Mouse (Mus musculus): Measurements from ENCODE around the gene Pgm2l1. TPM values are rescaled to one million over a fixed set of nuclear protein-coding genes. Genes with fewer than 3 reads are reported as not detected.

Gene Pgm2l1
- polyA plus RNA-seq, 1 experiment: 0.90 TPM

- H3K36me3 ChIP-seq (ENCODE audit: control insufficient read depth, insufficient read depth): no peaks in the 10 kb centered on the region
- TF ChIP-seq MAX (IDR thresholded peaks at IDR 0.05) (no peak), FOSL1 (IDR thresholded peaks at IDR 0.05; ENCODE audit: insufficient read depth, low read length, poor library complexity, severe bottlenecking) (no peak), CTCF (IDR thresholded peaks at IDR 0.05; ENCODE audit: control insufficient read depth, insufficient read depth, insufficient read length) (no peak), CEBPB (IDR thresholded peaks at IDR 0.05; ENCODE audit: low read depth) (no peak)
Observed at GRCm38 (mm10) chr7:100298861-100299510, 71.8 kb downstream of the Pgm2l1 start.

GRCm38 (mm10) chr7:100301390-100301789 lies 74.2 kb downstream of the Pgm2l1 start:
- Histone ChIP-seq H3K79me3 (ENCODE audit: low read depth) (no peaks in the 10 kb centered on the region), H3K27me3 (ENCODE audit: control insufficient read depth, insufficient read depth, insufficient read length) (no peaks in the 10 kb centered on the region), H3ac (ENCODE audit: control insufficient read depth, insufficient read length, low read depth) (no peak overlapping the region), H3K4me3 (ENCODE audit: insufficient read depth, poor library complexity, severe bottlenecking) (no peak overlapping the region), H3K36me3 (ENCODE audit: control insufficient read depth, insufficient read depth) (no peaks in the 10 kb centered on the region), H3K79me2 (ENCODE audit: control insufficient read depth, insufficient read depth) (no peaks in the 10 kb centered on the region)
- TF ChIP-seq MYOG (IDR thresholded peaks at IDR 0.05; ENCODE audit: control insufficient read depth, extremely low read depth, insufficient read length) (no peak), CEBPB (IDR thresholded peaks at IDR 0.05; ENCODE audit: low read depth) (no peak), CTCF (IDR thresholded peaks at IDR 0.05; ENCODE audit: control insufficient read depth, insufficient read depth, insufficient read length) (no peak), FOSL1 (IDR thresholded peaks at IDR 0.05; ENCODE audit: insufficient read depth, low read length, poor library complexity, severe bottlenecking) (no peak), MAX (IDR thresholded peaks at IDR 0.05) (no peak), USF1 (IDR thresholded peaks at IDR 0.05; ENCODE audit: low read depth) (no peak), MYOD1 (IDR thresholded peaks at IDR 0.05; ENCODE audit: control insufficient read depth, insufficient read length, low read depth) (no peak)

More at GRCm38 (mm10) chr7:100298861-100299510, 71.8 kb downstream of the Pgm2l1 start:
- H3K79me2 ChIP-seq (ENCODE audit: control insufficient read depth, insufficient read depth): no peaks in the 10 kb centered on the region
- H3ac ChIP-seq (ENCODE audit: control insufficient read depth, insufficient read length, low read depth): no peak overlapping the region
- no peak overlapping the region for H3K4me3 ChIP-seq (ENCODE audit: insufficient read depth, poor library complexity, severe bottlenecking)
- no peaks in the 10 kb centered on the region for H3K79me3 ChIP-seq (ENCODE audit: low read depth)
- no peaks in the 10 kb centered on the region for H3K27me3 ChIP-seq (ENCODE audit: control insufficient read depth, insufficient read depth, insufficient read length)

- Histone ChIP-seq H3ac (ENCODE audit: control insufficient read depth, insufficient read length, low read depth) (no peak overlapping the region), H3K4me3 (ENCODE audit: insufficient read depth, poor library complexity, severe bottlenecking) (no peak overlapping the region), H3K79me3 (ENCODE audit: low read depth) (no peaks in the 10 kb centered on the region), H3K79me2 (ENCODE audit: control insufficient read depth, insufficient read depth) (no peaks in the 10 kb centered on the region), H3K27me3 (ENCODE audit: control insufficient read depth, insufficient read depth, insufficient read length) (no peaks in the 10 kb centered on the region), H3K36me3 (ENCODE audit: control insufficient read depth, insufficient read depth) (no peaks in the 10 kb centered on the region)
- TF ChIP-seq MYOG (IDR thresholded peaks at IDR 0.05; ENCODE audit: control insufficient read depth, extremely low read depth, insufficient read length) (no peak), CTCF (IDR thresholded peaks at IDR 0.05; ENCODE audit: control insufficient read depth, insufficient read depth, insufficient read length) (no peak), FOSL1 (IDR thresholded peaks at IDR 0.05; ENCODE audit: insufficient read depth, low read length, poor library complexity, severe bottlenecking) (peak; percentile 3), MYOD1 (IDR thresholded peaks at IDR 0.05; ENCODE audit: control insufficient read depth, insufficient read length, low read depth) (no peak), CEBPB (IDR thresholded peaks at IDR 0.05; ENCODE audit: low read depth) (no peak)
Observed at GRCm38 (mm10) chr7:100302316-100302715, 75.1 kb downstream of the Pgm2l1 start.

GRCm38 (mm10) chr7:100305894-100306293 lies 78.7 kb downstream of the Pgm2l1 start:
- TF ChIP-seq MAX (IDR thresholded peaks at IDR 0.05): no peak
- no peak for TF ChIP-seq FOSL1 (IDR thresholded peaks at IDR 0.05; ENCODE audit: insufficient read depth, low read length, poor library complexity, severe bottlenecking)
- TF ChIP-seq CTCF (IDR thresholded peaks at IDR 0.05; ENCODE audit: control insufficient read depth, insufficient read depth, insufficient read length): no peak
- TF ChIP-seq USF1 (IDR thresholded peaks at IDR 0.05; ENCODE audit: low read depth): no peak
- no peak for TF ChIP-seq MYOD1 (IDR thresholded peaks at IDR 0.05; ENCODE audit: control insufficient read depth, insufficient read length, low read depth)
- no peak for TF ChIP-seq CEBPB (IDR thresholded peaks at IDR 0.05; ENCODE audit: low read depth)
- no peak for TF ChIP-seq MYOG (IDR thresholded peaks at IDR 0.05; ENCODE audit: control insufficient read depth, extremely low read depth, insufficient read length)
- Histone ChIP-seq H3K79me3 (ENCODE audit: low read depth) (no peaks in the 10 kb centered on the region), H3K36me3 (ENCODE audit: control insufficient read depth, insufficient read depth) (no peaks in the 10 kb centered on the region), H3K27me3 (ENCODE audit: control insufficient read depth, insufficient read depth, insufficient read length) (no peaks in the 10 kb centered on the region), H3ac (ENCODE audit: control insufficient read depth, insufficient read length, low read depth) (no peak overlapping the region), H3K79me2 (ENCODE audit: control insufficient read depth, insufficient read depth) (no peaks in the 10 kb centered on the region), H3K4me3 (ENCODE audit: insufficient read depth, poor library complexity, severe bottlenecking) (no peak overlapping the region)

- H3K79me3 ChIP-seq (ENCODE audit: low read depth): no peaks in the 10 kb centered on the region
- TF ChIP-seq MYOG (IDR thresholded peaks at IDR 0.05; ENCODE audit: control insufficient read depth, extremely low read depth, insufficient read length): no peak
- TF ChIP-seq FOSL1 (IDR thresholded peaks at IDR 0.05; ENCODE audit: insufficient read depth, low read length, poor library complexity, severe bottlenecking): no peak
- no peak for TF ChIP-seq CTCF (IDR thresholded peaks at IDR 0.05; ENCODE audit: control insufficient read depth, insufficient read depth, insufficient read length)
- TF ChIP-seq MAX (IDR thresholded peaks at IDR 0.05): no peak
- TF ChIP-seq CEBPB (IDR thresholded peaks at IDR 0.05; ENCODE audit: low read depth): no peak
- TF ChIP-seq USF1 (IDR thresholded peaks at IDR 0.05; ENCODE audit: low read depth): no peak
- no peak for TF ChIP-seq MYOD1 (IDR thresholded peaks at IDR 0.05; ENCODE audit: control insufficient read depth, insufficient read length, low read depth)
- no peak overlapping the region for H3K4me3 ChIP-seq (ENCODE audit: insufficient read depth, poor library complexity, severe bottlenecking)
- no peaks in the 10 kb centered on the region for H3K79me2 ChIP-seq (ENCODE audit: control insufficient read depth, insufficient read depth)
- H3ac ChIP-seq (ENCODE audit: control insufficient read depth, insufficient read length, low read depth): no peak overlapping the region
- H3K27me3 ChIP-seq (ENCODE audit: control insufficient read depth, insufficient read depth, insufficient read length): no peaks in the 10 kb centered on the region
- no peaks in the 10 kb centered on the region for H3K36me3 ChIP-seq (ENCODE audit: control insufficient read depth, insufficient read depth)
Observed at GRCm38 (mm10) chr7:100307872-100308653, 80.9 kb downstream of the Pgm2l1 start.
